Mouse (Mus musculus) bone marrow macrophage, adult 2 months (primary cell): ENCODE results near the gene Apom.

Source experiments
- CTCF ChIP-seq: IDR thresholded peaks from 2 replicates; pipeline ENCODE4 v1.5.1; 2012; ENCODE audit warnings: low read depth, mild to moderate bottlenecking, low read length, moderate library complexity
- POLR2A ChIP-seq: IDR thresholded peaks from 2 replicates; pipeline ENCODE4 v1.6.1; 2012; ENCODE audit warnings: mild to moderate bottlenecking, low read depth, low read length, borderline replicate concordance

DNA sequence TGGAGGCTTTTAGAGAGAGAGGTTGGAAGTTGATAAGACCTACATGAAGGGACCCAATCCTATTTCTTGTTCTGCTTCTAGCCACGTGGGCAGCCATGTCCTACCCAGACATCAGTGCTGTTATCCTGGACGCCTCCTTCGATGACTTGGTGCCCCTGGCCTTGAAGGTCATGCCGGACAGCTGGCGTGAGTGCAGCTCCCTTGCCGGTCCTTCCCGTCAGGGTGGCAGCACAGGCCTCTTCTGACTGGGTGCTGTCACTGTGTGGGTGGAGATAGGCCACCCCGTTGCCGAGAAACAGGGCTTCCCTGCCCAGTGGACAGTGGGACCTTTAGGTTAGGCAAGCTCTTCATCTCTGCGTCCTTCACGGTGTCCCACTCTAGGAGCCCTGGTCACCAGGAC lies 30.7 kb downstream of the Apom start:
- TF ChIP-seq CTCF (no peak), POLR2A (no peak)
